Mouse (Mus musculus) c-Kit-positive CD71-positive TER-119-negative erythroid progenitor cells, embryonic 14.5 days (primary cell): ENCODE results near the gene St6galnac3.
"Not testable (repeated sequence)": the region's sequence is repeated elsewhere in the genome, so short reads cannot be mapped to it uniquely, and the experiment has no call there.

Source experiments
- DNase-seq: peaks from one replicate; pipeline ENCODE4 v3.0.0-alpha.2; 2013; ENCODE audit warnings: low read depth

St6galnac3 gene

GRCm38 (mm10) chr3:153724701-153725668 is at the start of gene St6galnac3:
Gene St6galnac3, minus strand, starts transcription at chr3:153725174.
- DNase-seq = peak; percentile 72

- no peak for DNase-seq
Measured at GRCm38 (mm10) chr3:153774568-153774967, 49.6 kb upstream of the St6galnac3 start.

GRCm38 (mm10) chr3:153771479-153771878 is 46.5 kb upstream of the St6galnac3 start:
- DNase-seq = no peak

GRCm38 (mm10) chr3:153770573-153770972 is 45.6 kb upstream of the St6galnac3 start:
- DNase-seq = no peak

GRCm38 (mm10) chr3:153769220-153769619 is 44.2 kb upstream of the St6galnac3 start:
- no peak for DNase-seq

GRCm38 (mm10) chr3:153765171-153765570 is 40.2 kb upstream of the St6galnac3 start:
- DNase-seq = no peak

- DNase-seq = no peak
Measured at GRCm38 (mm10) chr3:153764760-153765159, 39.8 kb upstream of the St6galnac3 start.

DNA sequence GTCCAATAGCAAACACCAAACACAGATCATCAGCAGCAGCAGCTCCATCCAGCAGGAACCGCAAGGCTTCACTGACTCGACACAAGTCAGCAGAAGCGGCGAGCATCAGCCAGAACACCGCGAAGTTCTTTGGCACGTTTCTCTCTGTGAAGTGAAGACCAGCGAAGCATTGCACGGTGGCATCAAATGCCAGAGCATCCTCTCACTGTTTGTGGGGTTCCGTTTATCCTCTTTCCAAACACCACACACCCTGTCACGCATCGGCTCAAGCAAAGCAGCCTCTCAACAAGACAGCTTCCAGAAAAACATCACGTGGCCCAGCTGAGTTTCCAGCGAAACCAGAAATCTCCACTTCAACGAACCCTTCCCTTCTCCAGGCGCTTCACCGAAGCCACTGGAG is 36.2 kb upstream of the St6galnac3 start:
- DNase-seq = no peak

DNA sequence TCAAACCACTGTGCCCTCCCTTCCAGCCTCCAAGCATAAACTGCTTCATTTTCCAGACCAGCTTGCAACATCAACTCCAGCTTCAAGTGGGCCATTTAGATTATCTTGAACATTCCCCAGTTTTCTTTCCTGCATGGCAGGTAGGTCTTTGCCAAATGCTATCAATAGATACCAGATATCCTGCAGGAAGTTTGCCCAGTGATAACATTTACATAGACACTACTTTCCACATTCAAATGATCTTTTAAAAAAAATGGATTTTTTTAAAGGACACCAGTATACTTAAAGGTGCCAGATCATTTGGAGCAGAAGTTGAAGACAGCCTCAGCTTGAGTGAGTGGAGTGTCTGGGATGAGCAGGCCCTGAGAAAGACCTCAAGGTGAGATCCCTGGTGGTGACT is 34.3 kb upstream of the St6galnac3 start:
- no peak for DNase-seq

DNA sequence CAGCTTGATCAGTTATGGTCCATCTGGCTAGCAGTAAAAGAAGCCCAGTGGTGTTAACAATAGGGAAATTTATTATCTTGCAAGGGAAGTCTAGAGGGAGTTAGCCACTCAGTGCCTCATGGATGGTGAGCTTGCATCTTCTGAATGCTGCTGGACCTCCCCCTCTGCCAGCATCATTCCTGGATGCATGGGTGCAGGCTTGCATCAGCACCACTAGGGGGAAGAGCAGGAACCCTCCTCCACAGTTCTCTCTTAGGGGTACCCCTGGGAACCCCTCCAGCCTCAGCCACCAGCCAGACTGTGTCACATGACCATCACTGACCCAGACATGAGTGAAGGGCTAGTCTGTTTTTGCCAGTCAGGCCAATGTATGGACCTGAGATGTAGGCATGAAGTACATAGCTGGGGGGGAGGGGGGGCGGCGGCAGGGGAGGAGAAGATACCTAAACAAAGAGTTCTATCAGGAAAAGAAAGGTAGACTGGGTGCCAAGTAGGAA is 31.6 kb upstream of the St6galnac3 start:
- DNase-seq = no peak

- not testable (repeated sequence) for DNase-seq
Measured at GRCm38 (mm10) chr3:153755785-153756326, 30.9 kb upstream of the St6galnac3 start.

DNA sequence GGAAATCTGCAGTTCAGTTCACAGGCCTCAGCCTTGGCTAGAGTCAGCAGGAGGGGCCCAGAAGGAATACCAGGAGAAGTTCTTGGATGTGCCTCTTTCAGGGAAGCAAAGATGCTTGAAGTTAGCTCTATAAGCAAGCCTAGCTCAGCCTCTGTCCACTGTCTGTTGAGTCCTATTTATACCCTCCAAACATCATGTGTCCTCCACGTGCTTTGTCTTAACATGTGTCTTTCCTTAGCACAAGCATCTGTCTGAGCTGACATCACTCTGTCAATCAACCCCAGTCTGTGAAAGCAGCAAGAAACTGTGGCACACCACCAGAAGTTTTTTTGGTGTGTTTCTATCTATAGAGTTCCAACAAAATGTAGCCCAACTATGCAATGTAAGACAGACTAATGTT is 26.5 kb upstream of the St6galnac3 start:
- DNase-seq = no peak

GRCm38 (mm10) chr3:153749359-153749758 is 24.4 kb upstream of the St6galnac3 start:
- DNase-seq = no peak

- DNase-seq = no peak
Measured at GRCm38 (mm10) chr3:153748293-153748692, 23.3 kb upstream of the St6galnac3 start.

DNA sequence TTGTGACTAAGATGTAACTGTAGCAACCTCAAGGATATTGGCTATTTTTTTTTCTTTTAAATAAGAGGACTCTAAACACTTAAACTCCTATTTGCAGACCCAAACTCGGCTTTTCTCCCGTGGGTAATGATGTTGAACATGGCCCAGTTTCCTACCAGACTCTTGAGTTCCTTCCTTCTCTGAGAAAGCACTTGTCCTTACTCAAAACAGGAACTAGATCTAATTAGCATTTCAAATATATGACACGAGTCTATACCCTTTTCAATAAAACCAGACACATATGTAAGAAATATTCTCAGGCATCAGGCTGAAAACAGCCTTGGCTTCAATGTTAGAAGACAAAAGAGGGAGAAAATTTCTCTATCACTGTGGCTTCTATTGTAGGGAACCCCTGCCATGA is 20.1 kb upstream of the St6galnac3 start:
- DNase-seq = no peak

DNA sequence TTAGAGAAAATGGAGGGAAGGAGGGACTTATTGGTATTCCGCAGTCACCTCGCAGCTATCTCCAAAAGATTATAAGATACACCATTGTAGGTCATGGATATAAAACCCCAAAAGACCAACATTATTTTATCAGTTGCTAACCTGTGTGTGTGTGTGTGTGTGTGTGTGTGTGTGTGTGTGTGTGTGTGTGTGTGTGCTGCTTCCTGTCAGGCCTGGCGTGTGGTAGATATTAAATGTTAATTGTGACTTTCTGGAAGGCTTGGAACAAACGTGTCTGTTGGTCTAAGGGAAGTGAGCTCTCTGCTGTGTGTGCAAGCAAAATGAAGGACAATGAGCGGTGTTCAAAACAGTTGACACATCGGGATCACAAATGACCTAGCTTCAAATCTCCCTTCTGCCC is 19.5 kb upstream of the St6galnac3 start:
- DNase-seq = no peak

- no peak for DNase-seq
Measured at GRCm38 (mm10) chr3:153741800-153742199, 16.8 kb upstream of the St6galnac3 start.

DNA sequence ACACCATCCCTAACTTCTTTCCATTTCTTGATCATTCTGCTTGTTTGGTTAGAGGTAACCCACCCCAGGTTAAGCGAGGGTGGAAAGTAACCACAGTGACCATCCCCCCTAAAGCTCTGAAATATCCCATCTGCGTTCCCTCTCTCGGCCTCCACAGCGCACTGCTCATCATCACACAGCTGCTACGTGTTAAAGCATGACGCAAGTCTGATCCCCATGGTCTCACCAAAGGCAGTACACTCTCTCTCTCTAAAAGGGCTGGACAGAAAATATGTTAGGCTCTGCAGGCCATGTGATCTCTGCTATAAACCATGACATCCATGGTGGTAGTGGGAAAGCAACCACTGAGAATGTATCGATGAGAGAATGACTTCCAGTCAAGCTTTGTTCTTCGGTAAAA is 14.4 kb upstream of the St6galnac3 start:
- no peak for DNase-seq

- DNase-seq = no peak
Measured at GRCm38 (mm10) chr3:153738421-153738820, 13.4 kb upstream of the St6galnac3 start.

GRCm38 (mm10) chr3:153736756-153737280 is 11.8 kb upstream of the St6galnac3 start:
- no peak for DNase-seq

- DNase-seq = no peak
Measured at GRCm38 (mm10) chr3:153735796-153736549, 11.0 kb upstream of the St6galnac3 start.

DNA sequence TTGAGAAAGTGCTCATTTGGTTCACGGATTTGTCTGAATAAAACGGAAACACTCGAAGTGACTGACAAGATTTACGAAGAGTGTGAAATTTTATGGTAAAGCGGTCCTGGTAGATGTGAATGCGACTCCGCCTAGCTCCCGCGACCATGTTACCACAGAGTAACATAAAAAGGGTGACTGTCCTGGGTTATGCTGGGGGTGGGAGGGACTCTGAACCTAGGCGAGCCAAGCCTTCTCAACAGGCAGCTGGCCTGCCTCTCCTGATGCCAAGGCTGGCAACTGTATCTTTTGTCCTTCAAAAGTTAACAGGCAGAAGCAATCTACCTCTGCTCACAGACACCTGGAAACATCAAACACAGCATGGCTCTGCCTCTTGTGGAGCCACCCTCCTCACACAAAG is 9.8 kb upstream of the St6galnac3 start:
- DNase-seq = no peak
